Mouse (Mus musculus) limb, embryonic 13.5 days (tissue): Measurements from ENCODE around the gene Myh9. TPM values are rescaled to one million over a fixed set of nuclear protein-coding genes. Genes with fewer than 3 reads are reported as not detected.

Experiments
- ATAC-seq: fragments of 200-750 bp; cut with Nextera tagmentation; 2 replicates; pipeline ENCODE4 v1.8.0; 2017; ENCODE audit warnings: low read depth, moderate number of reproducible peaks, moderate TSS enrichment; ENCODE audit not compliant: low FRiP score
- H3K27ac ChIP-seq: fragments of 300-500 bp; sonication (generic); 2 replicates; pipeline ENCODE4 v1.5.1; 2015; ENCODE audit warnings: inconsistent platforms, mild to moderate bottlenecking, moderate library complexity
- H3K27me3 ChIP-seq: fragments of 300-500 bp; sonication (generic); 2 replicates; pipeline ENCODE4 v1.6.1; 2015; ENCODE audit warnings: mild to moderate bottlenecking, inconsistent platforms
- H3K36me3 ChIP-seq: fragments of 300-500 bp; sonication (generic); 2 replicates; pipeline ENCODE4 v1.6.1; 2015; ENCODE audit warnings: inconsistent platforms, mild to moderate bottlenecking, moderate library complexity
- H3K4me1 ChIP-seq: fragments of 300-500 bp; sonication (generic); 2 replicates; pipeline ENCODE4 v1.6.1; 2015; ENCODE audit warnings: inconsistent platforms
- H3K4me2 ChIP-seq: fragments of 300-500 bp; sonication (generic); replicated peaks from 2 replicates; pipeline ENCODE4 v1.6.1; 2015; ENCODE audit warnings: inconsistent platforms, mild to moderate bottlenecking, moderate library complexity
- H3K4me3 ChIP-seq: fragments of 300-500 bp; sonication (generic); 2 replicates; pipeline ENCODE4 v1.5.1; 2015; ENCODE audit warnings: moderate library complexity, mild to moderate bottlenecking, inconsistent platforms
- H3K9ac ChIP-seq: fragments of 300-500 bp; sonication (generic); 2 replicates; pipeline ENCODE4 v1.6.1; 2015; ENCODE audit warnings: mild to moderate bottlenecking, inconsistent platforms
- H3K9me3 ChIP-seq: fragments of 300-500 bp; sonication (generic); 2 replicates; pipeline ENCODE4 v1.6.1; 2016; ENCODE audit warnings: inconsistent platforms
- WGBS: fragments of 180-500 bp; shearing (Covaris S2); methylation state at CpG from one replicate; pipeline ENCODE4 v1.1.7; 2015; 5-methylcytosine and 5-hydroxymethylcytosine counted together
- polyA plus RNA-seq: library from polyadenylated mRNA; unstranded; fragments of >200 nt; fragmentation: Nextera tagmentation; extraction: Ambion mirVana; gene quantifications from 2 replicates; pipeline ENCODE4 v1.2.1, GENCODE M21; 2015

Gene Myh9
- polyA plus RNA-seq, 1 experiment from 2014 or later, result 38.1 TPM

DNA sequence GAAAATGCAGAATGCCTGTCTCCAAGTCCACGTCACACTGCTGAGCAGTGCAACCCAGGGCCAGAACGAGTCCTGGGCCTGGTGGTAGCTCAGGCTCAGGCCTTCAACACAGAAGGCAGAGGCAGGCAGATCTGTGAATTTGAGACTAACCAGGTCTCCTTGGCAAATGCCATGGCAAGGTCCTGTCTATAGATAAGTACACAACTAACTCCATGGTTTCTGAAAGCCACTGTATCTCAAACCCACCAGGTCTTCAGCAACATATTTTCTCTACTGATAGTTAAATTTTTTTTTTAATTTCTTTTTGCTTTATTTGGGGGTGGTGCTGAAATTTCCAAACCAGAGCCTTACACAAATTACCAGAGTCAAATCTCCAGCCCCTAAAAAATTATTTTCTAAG, 19.3 kb downstream of the Myh9 start:
- no peak overlapping the region for H3K4me3 ChIP-seq
- H3K9me3 ChIP-seq, result no peaks in the 10 kb centered on the region
- H3K27ac ChIP-seq, result peak overlapping the region; percentile 64
- H3K9ac ChIP-seq, result no peak overlapping the region
- H3K36me3 ChIP-seq, result no peaks in the 10 kb centered on the region
- WGBS, result 62% methylated on average over 2 of the region's 2 CpGs
- peaks cover 72% of the 10 kb centered on the region for H3K4me1 ChIP-seq
- H3K27me3 ChIP-seq, result no peaks in the 10 kb centered on the region
- H3K4me2 ChIP-seq, result no peak overlapping the region
- ATAC-seq, result no peak

GRCm38 (mm10) chr15:77822057-77822466, 19.9 kb downstream of the Myh9 start:
- Histone ChIP-seq H3K4me3 (no peak overlapping the region), H3K27ac (peak overlapping the region; percentile 67), H3K4me1 (peaks cover 72% of the 10 kb centered on the region), H3K9me3 (no peaks in the 10 kb centered on the region), H3K9ac (no peak overlapping the region; the same call in 1 of the 2 replicates), H3K27me3 (no peaks in the 10 kb centered on the region), H3K4me2 (no peak overlapping the region), H3K36me3 (no peaks in the 10 kb centered on the region)
- 45% methylated on average over 5 of the region's 5 CpGs for WGBS
- ATAC-seq, result no peak

GRCm38 (mm10) chr15:77821424-77821823, 20.6 kb downstream of the Myh9 start:
- Histone ChIP-seq H3K4me2 (0 out of 2 replicates have a peak overlapping the region, but pooled peaks have one; percentile 19), H3K9me3 (no peaks in the 10 kb centered on the region), H3K4me1 (peaks cover 76% of the 10 kb centered on the region), H3K9ac (no peak overlapping the region), H3K27me3 (no peaks in the 10 kb centered on the region), H3K36me3 (no peaks in the 10 kb centered on the region), H3K4me3 (no peak overlapping the region), H3K27ac (peak overlapping the region; percentile 67; the same call in 1 of the 2 replicates)
- no peak for ATAC-seq
- WGBS, result 48% methylated on average over 7 of the region's 7 CpGs

DNA sequence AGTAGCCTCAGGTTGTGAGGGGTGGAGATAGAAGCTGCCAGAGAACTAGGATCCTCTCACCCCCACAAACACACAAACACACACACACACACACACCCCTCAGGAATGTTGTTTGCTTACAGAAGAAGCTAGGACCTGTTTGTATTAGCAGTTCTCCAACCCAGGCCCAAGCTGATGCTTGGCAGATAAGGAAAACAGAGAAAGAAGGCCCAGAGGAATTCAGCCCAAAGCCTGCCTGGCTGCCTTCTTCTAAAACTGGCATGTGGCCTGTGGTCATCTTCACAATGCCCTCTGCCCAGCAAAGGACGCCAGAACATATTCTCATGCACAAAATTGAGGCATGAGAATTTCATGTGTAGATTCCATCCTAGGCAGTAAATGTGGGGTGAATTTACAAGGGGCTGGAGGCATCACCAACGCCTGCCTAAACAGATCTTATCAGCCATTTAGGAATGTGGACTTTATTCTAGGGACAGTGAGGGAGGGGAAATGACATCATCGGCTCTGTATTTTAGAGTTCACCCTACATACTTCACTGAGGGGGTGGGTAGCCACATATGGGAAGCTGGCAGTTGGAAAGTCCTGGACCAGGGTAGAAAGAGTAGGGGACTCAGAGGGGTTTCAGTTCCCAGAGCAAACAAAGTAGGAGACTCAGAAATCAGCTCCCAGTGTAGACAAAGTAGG, 21.4 kb downstream of the Myh9 start:
- H3K4me3 ChIP-seq, result no peak overlapping the region
- 0 out of 2 replicates have a peak overlapping the region, but pooled peaks have one; percentile 19 for H3K4me2 ChIP-seq
- H3K36me3 ChIP-seq, result no peaks in the 10 kb centered on the region
- H3K9ac ChIP-seq, result no peak overlapping the region; the same call in 1 of the 2 replicates
- H3K27me3 ChIP-seq, result no peaks in the 10 kb centered on the region
- peaks cover 83% of the 10 kb centered on the region for H3K4me1 ChIP-seq
- no peaks in the 10 kb centered on the region for H3K9me3 ChIP-seq
- H3K27ac ChIP-seq, result peak overlapping the region; percentile 67; the same call in 1 of the 2 replicates
- 29% methylated on average over 3 of the region's 3 CpGs for WGBS
- ATAC-seq, result no peak

- ATAC-seq, result no peak
- H3K27ac ChIP-seq, result peak overlapping the region; percentile 67; the same call in 1 of the 2 replicates
- no peak overlapping the region for H3K4me2 ChIP-seq
Observed at GRCm38 (mm10) chr15:77819894-77820387, 22.0 kb downstream of the Myh9 start.

DNA sequence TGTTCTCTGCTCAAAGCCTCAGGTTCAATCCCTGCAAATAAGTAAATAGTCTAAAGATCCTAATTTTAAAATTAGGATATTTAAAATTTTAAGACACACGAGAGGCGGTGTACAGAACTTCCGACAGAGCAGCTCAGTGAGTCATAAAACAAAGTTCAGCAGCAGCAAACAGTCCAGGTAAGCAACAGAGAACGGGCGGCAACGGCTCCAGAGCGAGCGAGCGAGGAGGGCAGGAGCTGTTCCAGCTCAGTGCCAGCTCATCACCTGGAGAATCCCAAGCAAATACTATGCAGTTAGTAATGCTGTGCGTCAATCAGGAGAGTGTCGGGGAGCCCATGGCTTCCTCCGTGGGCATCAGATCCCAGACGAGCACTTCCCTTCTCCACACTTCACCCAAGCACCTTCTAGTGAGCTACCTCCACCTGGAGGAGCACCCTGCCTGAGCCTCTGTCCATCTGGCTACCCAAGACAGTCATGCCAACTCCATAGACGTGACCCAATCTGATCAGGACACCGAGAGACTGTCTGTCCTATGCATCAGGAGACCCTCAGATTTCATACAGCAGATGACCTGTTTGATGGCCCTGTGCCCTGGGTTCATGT, 23.3 kb downstream of the Myh9 start:
- Histone ChIP-seq H3K9ac (0 out of 2 replicates have a peak overlapping the region, but pooled peaks have one; percentile 19), H3K27ac (no peak overlapping the region), H3K4me1 (peaks cover 94% of the 10 kb centered on the region), H3K4me2 (no peak overlapping the region), H3K9me3 (no peaks in the 10 kb centered on the region), H3K36me3 (no peaks in the 10 kb centered on the region), H3K27me3 (no peaks in the 10 kb centered on the region), H3K4me3 (no peak overlapping the region)
- no peak for ATAC-seq
- WGBS, result 74% methylated on average over 15 of the region's 15 CpGs

More at GRCm38 (mm10) chr15:77819894-77820387, 22.0 kb downstream of the Myh9 start:
- Histone ChIP-seq H3K9me3 (no peaks in the 10 kb centered on the region), H3K4me1 (peaks cover 90% of the 10 kb centered on the region), H3K9ac (peak overlapping the region; percentile 13; the same call in 1 of the 2 replicates), H3K36me3 (no peaks in the 10 kb centered on the region), H3K27me3 (no peaks in the 10 kb centered on the region), H3K4me3 (no peak overlapping the region)
- WGBS, result 67% methylated on average over 10 of the region's 10 CpGs

DNA sequence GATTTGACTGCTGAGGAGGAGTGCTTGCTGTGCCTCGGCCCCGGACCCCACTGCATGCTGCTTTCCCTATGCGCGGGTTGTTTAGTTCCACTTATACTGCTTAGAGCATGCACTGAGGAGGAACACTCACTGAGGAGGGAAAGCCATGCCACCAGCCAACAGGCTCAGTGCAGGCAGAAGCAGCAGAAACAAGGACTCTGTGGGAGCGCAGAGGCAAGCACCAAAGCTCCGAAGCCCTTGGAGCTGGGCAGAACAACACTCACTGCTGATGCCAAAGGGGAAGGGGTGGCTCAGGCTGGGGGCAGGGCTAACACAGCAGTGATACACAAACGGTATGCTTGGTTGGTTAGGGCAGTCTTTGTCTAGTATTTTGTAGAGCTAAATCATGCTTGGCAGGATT, 24.6 kb downstream of the Myh9 start:
- no peak for ATAC-seq
- Histone ChIP-seq H3K27ac (no peak overlapping the region; the same call in 1 of the 2 replicates), H3K36me3 (peaks cover 6% of the 10 kb centered on the region), H3K4me1 (peaks cover 87% of the 10 kb centered on the region), H3K27me3 (no peaks in the 10 kb centered on the region), H3K4me3 (no peak overlapping the region), H3K4me2 (no peak overlapping the region), H3K9ac (no peak overlapping the region), H3K9me3 (no peaks in the 10 kb centered on the region)
- 72% methylated on average over 7 of the region's 7 CpGs for WGBS

GRCm38 (mm10) chr15:77816601-77816950, 25.4 kb downstream of the Myh9 start:
- Histone ChIP-seq H3K9me3 (no peaks in the 10 kb centered on the region), H3K4me1 (peaks cover 79% of the 10 kb centered on the region), H3K27ac (no peak overlapping the region; the same call in 1 of the 2 replicates), H3K9ac (no peak overlapping the region), H3K36me3 (peaks cover 14% of the 10 kb centered on the region), H3K27me3 (no peaks in the 10 kb centered on the region), H3K4me2 (no peak overlapping the region), H3K4me3 (no peak overlapping the region)
- no peak for ATAC-seq
- 69% methylated on average over 4 of the region's 4 CpGs for WGBS

- 76% methylated on average over 17 of the region's 17 CpGs for WGBS
- H3K27ac ChIP-seq, result peak overlapping the region; percentile 48
- H3K9me3 ChIP-seq, result no peaks in the 10 kb centered on the region
- H3K27me3 ChIP-seq, result no peaks in the 10 kb centered on the region
- H3K4me1 ChIP-seq, result peaks cover 79% of the 10 kb centered on the region
- peaks cover 20% of the 10 kb centered on the region for H3K36me3 ChIP-seq
- no peak overlapping the region for H3K4me2 ChIP-seq
- no peak overlapping the region for H3K4me3 ChIP-seq
- no peak for ATAC-seq
- H3K9ac ChIP-seq, result no peak overlapping the region
Observed at GRCm38 (mm10) chr15:77815867-77816600, 25.9 kb downstream of the Myh9 start.

DNA sequence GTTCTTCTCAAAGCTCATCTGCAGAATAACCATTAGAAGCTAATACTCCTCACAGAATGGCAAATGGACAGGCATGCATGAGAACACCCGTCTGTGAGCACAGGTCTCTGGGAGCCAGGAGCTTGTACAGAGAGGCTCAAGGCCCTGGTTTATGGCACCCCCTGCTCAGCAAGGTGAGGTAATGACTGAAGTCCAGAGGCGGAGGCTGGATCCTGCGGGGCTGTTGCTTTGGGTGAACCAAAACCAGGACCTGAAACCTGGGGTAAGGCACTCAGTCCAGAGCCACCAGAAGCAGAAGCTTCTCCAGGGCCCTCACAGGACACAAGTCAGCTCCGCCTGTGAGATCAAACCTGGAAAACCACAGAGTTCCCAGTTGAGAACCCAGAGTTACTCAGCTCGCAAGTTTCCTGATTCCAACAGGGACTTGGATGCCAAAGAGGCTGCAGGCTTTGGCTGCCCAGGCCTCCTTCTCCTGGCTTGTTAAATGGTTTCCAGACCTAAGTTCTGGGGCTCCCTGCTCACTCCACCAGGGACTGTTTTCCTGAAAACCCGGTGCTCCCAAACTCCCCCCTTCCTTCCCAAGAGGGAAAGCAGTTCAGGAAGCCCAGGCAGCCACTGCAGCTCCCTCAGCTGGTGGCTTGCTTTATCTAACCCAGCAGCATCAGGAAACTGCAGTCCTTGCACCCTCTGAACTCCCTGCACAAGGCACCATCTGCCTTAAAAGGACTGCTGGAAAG, 28.2 kb downstream of the Myh9 start:
- Histone ChIP-seq H3K4me3 (no peak overlapping the region), H3K4me1 (peaks cover 75% of the 10 kb centered on the region), H3K27ac (peak overlapping the region; percentile 81), H3K4me2 (no peak overlapping the region), H3K36me3 (peaks cover 26% of the 10 kb centered on the region), H3K27me3 (no peaks in the 10 kb centered on the region), H3K9me3 (no peaks in the 10 kb centered on the region), H3K9ac (peak overlapping the region; percentile 8; the same call in 1 of the 2 replicates)
- ATAC-seq, result no peak
- 34% methylated on average over 6 of the region's 6 CpGs for WGBS

DNA sequence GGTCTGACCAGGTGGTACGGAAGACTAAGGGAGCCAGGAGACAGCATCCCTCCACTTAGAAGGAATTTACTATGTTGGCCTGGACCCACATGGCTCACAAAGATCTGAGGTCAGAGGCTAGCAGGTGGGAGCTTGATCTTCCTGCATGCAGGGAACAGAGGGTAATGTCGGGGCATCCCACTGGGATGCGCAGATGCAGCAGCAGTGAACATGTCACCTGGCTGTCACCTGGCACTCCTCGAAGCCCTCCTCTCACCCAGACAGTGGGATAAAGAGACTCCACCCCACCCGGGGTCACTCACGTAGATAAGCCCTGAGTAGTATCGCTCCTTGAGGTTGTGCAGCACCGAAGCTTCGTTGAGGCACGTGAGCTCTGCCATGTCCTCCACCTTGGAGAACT, 29.4 kb downstream of the Myh9 start:
- H3K27ac ChIP-seq, result no peak overlapping the region
- 92% methylated on average over 10 of the region's 10 CpGs for WGBS
- ATAC-seq, result no peak
- H3K9me3 ChIP-seq, result no peaks in the 10 kb centered on the region
- H3K4me3 ChIP-seq, result no peak overlapping the region
- peaks cover 33% of the 10 kb centered on the region for H3K36me3 ChIP-seq
- H3K9ac ChIP-seq, result no peak overlapping the region
- H3K4me2 ChIP-seq, result no peak overlapping the region
- no peaks in the 10 kb centered on the region for H3K27me3 ChIP-seq
- peaks cover 65% of the 10 kb centered on the region for H3K4me1 ChIP-seq
